Mouse (Mus musculus): Measurements from ENCODE around the gene AI854703.

Gene AI854703

GRCm38 (mm10) chr6:48626464-48626863 lies at the start of gene AI854703:
Gene AI854703 (plus strand): TSS chr6:48626764.
- no peak for DNase-seq (ENCODE audit: low spot score)

DNA sequence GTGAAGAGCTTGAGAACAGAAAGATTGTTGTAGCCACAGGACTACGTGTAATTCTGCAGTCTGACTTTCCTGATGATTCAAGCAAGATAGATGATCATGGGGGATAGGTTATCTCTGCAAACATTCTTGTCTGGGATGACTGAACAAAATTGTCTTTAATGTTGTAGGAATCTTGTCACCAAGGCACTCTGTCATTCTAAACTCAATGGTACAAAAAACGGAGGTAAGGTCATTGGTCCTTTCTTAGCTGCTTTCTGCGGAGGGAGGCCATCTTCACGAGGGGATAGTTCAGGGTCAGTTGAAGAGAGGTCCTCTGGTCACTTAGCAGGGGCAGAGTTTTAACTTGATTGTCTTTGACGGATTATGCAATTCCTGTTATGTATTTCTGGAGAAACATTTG lies 47.8 kb upstream of the AI854703 start:
- DNase-seq (ENCODE audit: low spot score) = no peak

DNA sequence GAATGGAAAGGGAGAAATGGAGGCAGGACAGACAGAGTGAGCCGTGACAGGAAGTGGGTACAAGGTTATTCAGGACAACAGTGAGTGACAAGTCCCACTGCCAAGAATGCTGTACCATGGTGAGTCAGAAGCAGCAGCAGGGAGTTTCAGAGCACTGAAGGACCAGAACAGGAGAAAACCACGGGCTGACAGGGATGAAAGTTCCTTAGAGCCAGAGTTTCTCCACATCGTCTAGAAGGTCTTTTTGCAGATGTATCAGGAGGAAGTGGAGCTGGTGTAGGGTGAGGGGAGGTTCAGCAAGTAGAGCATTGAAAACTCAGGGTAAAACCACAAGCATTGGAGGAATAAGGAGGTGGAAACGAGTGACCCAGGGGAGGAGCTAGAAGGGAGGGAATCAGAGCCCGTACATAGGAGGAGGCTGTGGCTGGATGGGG lies 47.3 kb upstream of the AI854703 start:
- DNase-seq (ENCODE audit: low spot score) = no peak

- no peak for DNase-seq (ENCODE audit: low spot score)
Measured at GRCm38 (mm10) chr6:48581257-48581656, 45.3 kb upstream of the AI854703 start.

GRCm38 (mm10) chr6:48582037-48582436 lies 44.5 kb upstream of the AI854703 start:
- DNase-seq (ENCODE audit: low spot score) = peak; percentile 43

GRCm38 (mm10) chr6:48589194-48589750 lies 37.3 kb upstream of the AI854703 start, which contains the start of gene Gm45021:
Gene Gm45021 (plus strand): TSS chr6:48589610.
- DNase-seq (ENCODE audit: low spot score) = no peak

- DNase-seq (ENCODE audit: low spot score) = no peak
Measured at GRCm38 (mm10) chr6:48591221-48591845, 35.2 kb upstream of the AI854703 start.

DNA sequence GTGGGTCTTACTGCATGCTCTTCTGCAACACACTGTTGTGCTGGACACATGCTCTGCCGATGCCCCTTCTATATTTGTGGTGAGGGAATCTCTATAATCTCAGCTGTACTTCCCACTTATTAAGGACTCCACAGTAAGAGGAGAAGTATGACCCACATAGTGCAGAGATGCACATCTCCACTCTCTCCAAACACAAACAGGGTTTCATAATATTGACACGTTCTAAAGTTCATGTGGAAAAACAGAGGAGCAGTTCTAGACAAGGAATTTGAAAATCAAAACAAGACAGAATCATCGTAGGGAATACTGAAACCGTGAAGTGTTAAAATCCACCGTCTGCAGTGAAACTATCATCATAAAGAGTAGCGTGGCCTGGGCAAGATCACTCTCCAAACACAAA lies 34.7 kb upstream of the AI854703 start:
- DNase-seq (ENCODE audit: low spot score) = no peak

GRCm38 (mm10) chr6:48593158-48594042 lies 33.2 kb upstream of the AI854703 start, which contains the start of the genes Repin1 and Gm44965:
Gene Repin1 (plus strand): TSS chr6:48593883.
Gene Gm44965 (plus strand): TSS chr6:48593941.
- DNase-seq (ENCODE audit: low spot score) = peak; percentile 50

- DNase-seq (ENCODE audit: low spot score) = no peak
Measured at GRCm38 (mm10) chr6:48594043-48594738, 32.4 kb upstream of the AI854703 start.

DNA sequence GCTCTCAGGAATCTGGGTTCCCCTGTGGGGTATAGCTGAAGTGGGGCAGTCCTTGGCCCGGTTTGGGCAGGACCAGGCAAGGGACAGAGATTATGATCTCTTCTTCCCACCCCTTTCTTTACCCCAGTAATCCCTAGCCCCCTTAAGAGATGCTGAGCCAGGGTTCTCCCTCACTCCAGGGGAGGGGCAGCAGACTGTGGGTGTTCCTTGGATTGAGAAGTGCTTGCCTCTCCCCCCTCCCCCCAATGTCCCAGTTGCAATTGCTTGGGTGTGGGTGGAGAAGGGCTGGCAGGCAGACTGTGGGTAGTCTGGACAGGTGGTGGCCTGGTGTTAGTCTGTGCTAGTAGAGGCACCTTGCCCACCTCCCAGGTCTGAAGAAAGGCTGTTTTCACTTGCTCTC lies 31.3 kb upstream of the AI854703 start:
- DNase-seq (ENCODE audit: low spot score) = no peak

- DNase-seq (ENCODE audit: low spot score) = no peak
Measured at GRCm38 (mm10) chr6:48596545-48597232, 29.9 kb upstream of the AI854703 start.

DNA sequence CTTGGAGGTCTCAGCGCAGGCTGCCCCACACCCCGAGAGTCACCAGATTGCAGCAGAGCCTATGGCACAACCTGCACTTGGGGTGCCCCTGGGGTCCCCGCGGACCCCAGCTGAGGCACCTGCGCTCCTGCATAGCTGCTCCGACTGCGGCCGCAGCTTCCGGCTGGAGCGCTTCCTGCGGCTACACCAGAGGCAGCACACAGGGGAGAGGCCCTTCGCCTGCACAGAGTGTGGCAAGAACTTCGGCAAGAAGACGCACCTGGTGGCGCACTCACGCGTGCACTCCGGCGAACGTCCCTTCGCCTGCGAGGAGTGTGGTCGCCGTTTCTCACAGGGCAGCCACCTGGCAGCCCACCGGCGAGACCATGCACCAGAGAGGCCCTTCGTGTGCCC lies 29.3 kb upstream of the AI854703 start:
- DNase-seq (ENCODE audit: low spot score) = no peak

GRCm38 (mm10) chr6:48600594-48600993 lies 26.0 kb upstream of the AI854703 start:
- DNase-seq (ENCODE audit: low spot score) = no peak

GRCm38 (mm10) chr6:48601271-48602079 lies 25.1 kb upstream of the AI854703 start, which contains the start of gene Zfp775:
Gene Zfp775 (plus strand): TSS chr6:48602063.
- peak; percentile 90 for DNase-seq (ENCODE audit: low spot score)

- peak; percentile 8 for DNase-seq (ENCODE audit: low spot score)
Measured at GRCm38 (mm10) chr6:48602080-48602741, 24.4 kb upstream of the AI854703 start.

- DNase-seq (ENCODE audit: low spot score) = no peak
Measured at GRCm38 (mm10) chr6:48608124-48608523, 18.4 kb upstream of the AI854703 start.

GRCm38 (mm10) chr6:48609512-48609911 lies 17.1 kb upstream of the AI854703 start:
- DNase-seq (ENCODE audit: low spot score) = no peak

DNA sequence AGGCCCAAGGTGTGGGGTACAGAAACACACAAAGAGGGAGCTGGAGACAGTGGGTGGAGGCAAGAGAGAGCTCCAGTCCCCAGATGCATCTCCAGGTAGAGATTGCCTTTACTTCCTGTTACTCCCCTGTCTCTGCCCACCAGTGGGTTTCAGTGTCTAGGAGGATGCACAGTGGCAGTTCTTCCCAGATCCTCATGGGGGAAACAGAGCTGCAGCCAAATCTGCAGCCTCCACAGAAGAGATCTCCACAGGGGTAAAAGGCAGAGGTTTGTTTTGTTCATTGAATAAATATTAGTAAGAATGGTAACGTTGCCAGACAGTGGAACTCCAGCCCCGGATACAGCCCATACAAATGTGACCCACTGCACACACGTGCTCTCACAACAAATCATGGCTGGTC lies 15.9 kb upstream of the AI854703 start:
- DNase-seq (ENCODE audit: low spot score) = no peak

DNA sequence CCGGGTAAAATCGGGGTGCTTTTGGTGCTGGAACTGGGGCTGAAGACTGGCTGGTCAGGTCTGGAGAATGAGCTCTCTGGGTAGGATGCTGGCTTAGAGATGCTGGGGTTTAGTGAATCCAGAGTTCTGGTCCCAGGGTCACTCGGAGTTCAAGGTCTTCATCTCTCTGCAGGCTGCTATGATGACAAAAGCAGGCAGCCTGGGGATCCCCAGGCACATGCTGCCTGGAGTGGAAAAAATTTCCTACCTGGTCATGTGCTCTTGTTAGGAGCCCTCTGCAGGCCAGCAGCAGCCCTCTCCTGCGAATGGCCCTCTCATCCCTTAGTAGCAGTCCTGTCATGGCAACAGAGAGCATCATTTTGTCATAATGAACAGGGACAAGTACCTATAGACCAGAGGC lies 13.1 kb upstream of the AI854703 start:
- no peak for DNase-seq (ENCODE audit: low spot score)
